Mouse (Mus musculus): ENCODE measurements at regions not wholly inside any gene's neighbourhood (a gene's known extent, or its start where the extent isn't known, plus 50 kb on each side); places are given as distances from the start of the nearest gene placed in this dataset.

- ATAC-seq (ENCODE audit: insufficient read depth): no peak
Observed at GRCm38 (mm10) chr14:108828668-108829067, 85.3 kb downstream of the Slitrk1 start.

GRCm38 (mm10) chr14:108821539-108821938 lies 92.4 kb downstream of the Slitrk1 start:
- WGBS: 81% methylated on average over 4 of the region's 4 CpGs
- Histone ChIP-seq H3K4me1 (ENCODE audit: insufficient read depth) (no peaks in the 10 kb centered on the region), H3K9me3 (ENCODE audit: low read depth, low read length) (no peaks in the 10 kb centered on the region), H3K4me2 (no peak overlapping the region), H3K9ac (no peak overlapping the region), H3K27ac (ENCODE audit: low read depth) (no peak overlapping the region), H3K27me3 (ENCODE audit: insufficient read depth, low read length) (no peaks in the 10 kb centered on the region), H3K36me3 (ENCODE audit: insufficient read depth) (no peaks in the 10 kb centered on the region), H3K4me3 (ENCODE audit: low read depth, low read length) (no peak overlapping the region)
- DNase-seq: no peak
- TF ChIP-seq CTCF (IDR thresholded peaks at IDR 0.05; ENCODE audit: low read depth): no peak
- no peak for ATAC-seq (ENCODE audit: insufficient read depth)

More at GRCm38 (mm10) chr14:108828668-108829067, 85.3 kb downstream of the Slitrk1 start:
- Histone ChIP-seq H3K4me2 (no peak overlapping the region), H3K36me3 (ENCODE audit: insufficient read depth) (no peaks in the 10 kb centered on the region), H3K9ac (no peak overlapping the region), H3K9me3 (ENCODE audit: low read depth, low read length) (no peaks in the 10 kb centered on the region), H3K27me3 (ENCODE audit: insufficient read depth, low read length) (no peaks in the 10 kb centered on the region), H3K4me1 (ENCODE audit: insufficient read depth) (no peaks in the 10 kb centered on the region), H3K4me3 (ENCODE audit: low read depth, low read length) (no peak overlapping the region), H3K27ac (ENCODE audit: low read depth) (no peak overlapping the region)
- TF ChIP-seq CTCF (IDR thresholded peaks at IDR 0.05; ENCODE audit: low read depth): no peak
- DNase-seq: no peak
- 89% methylated on average over 3 of the region's 3 CpGs for WGBS

- H3K4me3 ChIP-seq (ENCODE audit: low read depth, low read length): no peak overlapping the region
- no peak overlapping the region for H3K9ac ChIP-seq
- H3K27me3 ChIP-seq (ENCODE audit: insufficient read depth, low read length): no peaks in the 10 kb centered on the region
- no peaks in the 10 kb centered on the region for H3K9me3 ChIP-seq (ENCODE audit: low read depth, low read length)
- no peak for ATAC-seq (ENCODE audit: insufficient read depth)
- no peak overlapping the region for H3K4me2 ChIP-seq
- H3K27ac ChIP-seq (ENCODE audit: low read depth): no peak overlapping the region
- WGBS: 30% methylated on average over 1 of the region's 1 CpGs
- DNase-seq: no peak
- TF ChIP-seq CTCF (IDR thresholded peaks at IDR 0.05; ENCODE audit: low read depth): no peak
- no peaks in the 10 kb centered on the region for H3K4me1 ChIP-seq (ENCODE audit: insufficient read depth)
- H3K36me3 ChIP-seq (ENCODE audit: insufficient read depth): no peaks in the 10 kb centered on the region
Observed at GRCm38 (mm10) chr14:108819370-108819769, 94.6 kb downstream of the Slitrk1 start.

- H3K27me3 ChIP-seq (ENCODE audit: insufficient read depth, low read length): no peaks in the 10 kb centered on the region
- no peak for TF ChIP-seq CTCF (IDR thresholded peaks at IDR 0.05; ENCODE audit: low read depth)
- WGBS: 43% methylated on average over 5 of the region's 5 CpGs
- no peak overlapping the region for H3K27ac ChIP-seq (ENCODE audit: low read depth)
- no peak overlapping the region for H3K9ac ChIP-seq
- H3K36me3 ChIP-seq (ENCODE audit: insufficient read depth): no peaks in the 10 kb centered on the region
- DNase-seq (peak; percentile 55), ATAC-seq (ENCODE audit: insufficient read depth) (no peak)
- no peaks in the 10 kb centered on the region for H3K9me3 ChIP-seq (ENCODE audit: low read depth, low read length)
- no peak overlapping the region for H3K4me2 ChIP-seq
- no peaks in the 10 kb centered on the region for H3K4me1 ChIP-seq (ENCODE audit: insufficient read depth)
- H3K4me3 ChIP-seq (ENCODE audit: low read depth, low read length): no peak overlapping the region
Observed at GRCm38 (mm10) chr14:108805394-108805982, 108.5 kb downstream of the Slitrk1 start.

GRCm38 (mm10) chr14:108798884-108799283 lies 115.1 kb downstream of the Slitrk1 start:
- no peaks in the 10 kb centered on the region for H3K36me3 ChIP-seq (ENCODE audit: insufficient read depth)
- no peak overlapping the region for H3K4me2 ChIP-seq
- TF ChIP-seq CTCF (IDR thresholded peaks at IDR 0.05; ENCODE audit: low read depth): no peak
- H3K4me3 ChIP-seq (ENCODE audit: low read depth, low read length): no peak overlapping the region
- H3K27me3 ChIP-seq (ENCODE audit: insufficient read depth, low read length): no peaks in the 10 kb centered on the region
- H3K27ac ChIP-seq (ENCODE audit: low read depth): no peak overlapping the region
- H3K9ac ChIP-seq: no peak overlapping the region
- ATAC-seq (ENCODE audit: insufficient read depth) (no peak), DNase-seq (no peak)
- no peaks in the 10 kb centered on the region for H3K9me3 ChIP-seq (ENCODE audit: low read depth, low read length)
- no peaks in the 10 kb centered on the region for H3K4me1 ChIP-seq (ENCODE audit: insufficient read depth)
- WGBS: 81% methylated on average over 3 of the region's 3 CpGs

GRCm38 (mm10) chr14:108792445-108792844 lies 121.5 kb downstream of the Slitrk1 start:
- Histone ChIP-seq H3K9me3 (ENCODE audit: low read depth, low read length) (no peaks in the 10 kb centered on the region), H3K27ac (ENCODE audit: low read depth) (no peak overlapping the region), H3K36me3 (ENCODE audit: insufficient read depth) (no peaks in the 10 kb centered on the region), H3K9ac (no peak overlapping the region), H3K4me3 (ENCODE audit: low read depth, low read length) (no peak overlapping the region), H3K4me1 (ENCODE audit: insufficient read depth) (no peaks in the 10 kb centered on the region), H3K4me2 (no peak overlapping the region), H3K27me3 (ENCODE audit: insufficient read depth, low read length) (no peaks in the 10 kb centered on the region)
- DNase-seq (no peak), ATAC-seq (ENCODE audit: insufficient read depth) (no peak)
- WGBS: 80% methylated on average over 3 of the region's 3 CpGs
- no peak for TF ChIP-seq CTCF (IDR thresholded peaks at IDR 0.05; ENCODE audit: low read depth)

GRCm38 (mm10) chr14:108791296-108791695 lies 122.7 kb downstream of the Slitrk1 start:
- no peak for ATAC-seq (ENCODE audit: insufficient read depth)

GRCm38 (mm10) chr14:108748730-108749129 lies 165.2 kb downstream of the Slitrk1 start:
- Histone ChIP-seq H3K4me3 (ENCODE audit: low read depth, low read length) (no peak overlapping the region), H3K36me3 (ENCODE audit: insufficient read depth) (no peaks in the 10 kb centered on the region), H3K9ac (no peak overlapping the region), H3K9me3 (ENCODE audit: low read depth, low read length) (no peaks in the 10 kb centered on the region), H3K4me1 (ENCODE audit: insufficient read depth) (no peaks in the 10 kb centered on the region), H3K27ac (ENCODE audit: low read depth) (no peak overlapping the region), H3K27me3 (ENCODE audit: insufficient read depth, low read length) (no peaks in the 10 kb centered on the region), H3K4me2 (no peak overlapping the region)
- no peak for DNase-seq
- no peak for ATAC-seq (ENCODE audit: insufficient read depth)
- no peak for TF ChIP-seq CTCF (IDR thresholded peaks at IDR 0.05; ENCODE audit: low read depth)

More at GRCm38 (mm10) chr14:108791296-108791695, 122.7 kb downstream of the Slitrk1 start:
- Histone ChIP-seq H3K4me2 (no peak overlapping the region), H3K4me3 (ENCODE audit: low read depth, low read length) (no peak overlapping the region), H3K27me3 (ENCODE audit: insufficient read depth, low read length) (no peaks in the 10 kb centered on the region), H3K27ac (ENCODE audit: low read depth) (no peak overlapping the region), H3K36me3 (ENCODE audit: insufficient read depth) (no peaks in the 10 kb centered on the region), H3K9ac (no peak overlapping the region), H3K4me1 (ENCODE audit: insufficient read depth) (no peaks in the 10 kb centered on the region), H3K9me3 (ENCODE audit: low read depth, low read length) (no peaks in the 10 kb centered on the region)
- no peak for TF ChIP-seq CTCF (IDR thresholded peaks at IDR 0.05; ENCODE audit: low read depth)
- peak; percentile 64 for DNase-seq
- WGBS: 4% methylated on average over 1 of the region's 1 CpGs
